Mouse (Mus musculus): ENCODE measurements around the gene Tsen2. TPM values are rescaled to one million over a fixed set of nuclear protein-coding genes. Genes with fewer than 3 reads are reported as not detected.

Gene Tsen2
- polyA plus RNA-seq, 1 experiment from 2014 or later: 36.5 TPM

DNA sequence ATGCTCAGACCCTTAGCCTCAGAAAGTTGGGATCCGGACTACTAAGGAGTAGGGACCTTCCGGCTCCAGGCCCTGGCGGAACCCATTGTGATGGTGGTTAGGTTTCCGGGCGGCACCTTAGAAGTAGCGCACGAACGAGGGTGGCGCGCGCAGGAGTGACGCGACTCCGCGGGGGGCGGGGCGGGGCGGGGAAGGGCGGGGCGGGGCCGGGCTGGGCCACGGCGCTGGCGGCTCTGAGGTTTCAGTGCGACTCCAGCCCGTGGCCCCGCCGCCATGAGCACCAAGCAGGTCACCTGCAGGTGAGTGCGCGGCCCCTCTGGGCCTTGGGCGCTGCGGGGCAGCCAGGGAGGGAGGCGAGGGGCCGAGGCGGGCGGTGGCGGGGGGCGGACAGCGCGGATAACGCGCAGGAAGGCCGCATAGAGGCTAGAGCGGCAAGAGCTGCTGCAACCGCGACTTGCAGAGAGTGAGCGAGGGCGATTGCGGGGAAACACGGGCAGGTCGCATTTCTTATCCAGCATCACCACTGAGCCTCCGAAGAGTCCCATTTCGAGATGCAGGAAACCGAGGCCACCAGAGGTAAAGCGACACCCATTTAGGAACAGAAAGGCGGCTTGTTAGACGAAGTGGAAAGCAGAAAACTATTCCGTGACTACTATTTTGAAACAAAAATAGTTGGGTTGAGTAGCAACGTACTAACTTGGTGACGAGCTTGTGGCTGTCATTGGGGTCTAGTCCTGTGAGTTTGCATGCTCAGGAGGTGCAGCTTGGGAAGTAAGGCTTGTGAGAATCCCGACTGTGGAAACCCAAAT, 57.5 kb downstream of the Tsen2 start, which contains the start of gene Mkrn2:
Gene Mkrn2, plus strand, starts transcription at position 188 of the 809 bp plus-strand sequence.
- WGBS: under 1% methylated on average over 56 of the region's 61 CpGs
- H3K4me1 ChIP-seq (ENCODE audit: control insufficient read depth, insufficient read depth, low read length): peaks cover 8% of the 10 kb centered on the region

DNA sequence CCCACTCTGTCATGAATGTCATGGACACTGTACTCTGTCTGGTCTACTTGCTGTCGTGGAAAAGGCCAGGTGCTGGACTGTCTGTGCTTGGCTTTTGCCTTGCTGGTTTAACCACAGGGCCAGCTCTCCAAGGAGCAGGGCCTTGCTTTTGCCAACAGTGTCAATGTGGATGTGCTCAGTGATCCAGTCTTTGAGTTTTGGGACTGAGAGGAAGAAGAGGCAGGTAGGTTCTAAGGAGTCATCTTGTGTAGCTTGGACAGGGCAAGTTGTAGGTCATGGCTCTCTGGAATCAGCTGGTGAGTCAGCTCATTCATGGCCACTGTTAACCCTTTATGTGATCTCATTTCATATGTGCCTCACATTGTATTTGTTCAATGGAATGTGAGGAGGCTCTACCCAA, 62.0 kb downstream of the Tsen2 start:
- Histone ChIP-seq H3K27me3 (ENCODE audit: control insufficient read depth, insufficient read depth, low read depth, low read length) (no peaks in the 10 kb centered on the region), H3K4me3 (ENCODE audit: low read depth, low read length) (no peak overlapping the region), H3K27ac (ENCODE audit: low read length) (no peak overlapping the region), H3K36me3 (ENCODE audit: control insufficient read depth, insufficient read depth, low read length) (no peaks in the 10 kb centered on the region), H3K9me3 (replicated peaks; ENCODE audit: control insufficient read depth, low read length, poor library complexity, severe bottlenecking) (no peaks in the 10 kb centered on the region), H3K9ac (ENCODE audit: low read depth, low read length) (no peak overlapping the region), H3K4me2 (ENCODE audit: low read length) (no peak overlapping the region), H3K4me1 (ENCODE audit: control insufficient read depth, insufficient read depth, low read length) (peaks cover 8% of the 10 kb centered on the region)
- 90% methylated on average over 1 of the region's 1 CpGs for WGBS
- no peak for ATAC-seq

More for the DNA sequence above, 57.5 kb downstream of the Tsen2 start, which contains the start of gene Mkrn2:
- Histone ChIP-seq H3K9ac (ENCODE audit: low read depth, low read length) (peak within 1 kb of the TSS; percentile 92), H3K4me3 (ENCODE audit: low read depth, low read length) (peak within 1 kb of the TSS; percentile 91), H3K27me3 (ENCODE audit: control insufficient read depth, insufficient read depth, low read depth, low read length) (no peaks in the 10 kb centered on the region), H3K27ac (ENCODE audit: low read length) (peak within 1 kb of the TSS; percentile 82), H3K4me2 (ENCODE audit: low read length) (peak within 1 kb of the TSS; percentile 87), H3K9me3 (replicated peaks; ENCODE audit: control insufficient read depth, low read length, poor library complexity, severe bottlenecking) (no peaks in the 10 kb centered on the region), H3K36me3 (ENCODE audit: control insufficient read depth, insufficient read depth, low read length) (no peaks in the 10 kb centered on the region)
- peak; percentile 93 for ATAC-seq

DNA sequence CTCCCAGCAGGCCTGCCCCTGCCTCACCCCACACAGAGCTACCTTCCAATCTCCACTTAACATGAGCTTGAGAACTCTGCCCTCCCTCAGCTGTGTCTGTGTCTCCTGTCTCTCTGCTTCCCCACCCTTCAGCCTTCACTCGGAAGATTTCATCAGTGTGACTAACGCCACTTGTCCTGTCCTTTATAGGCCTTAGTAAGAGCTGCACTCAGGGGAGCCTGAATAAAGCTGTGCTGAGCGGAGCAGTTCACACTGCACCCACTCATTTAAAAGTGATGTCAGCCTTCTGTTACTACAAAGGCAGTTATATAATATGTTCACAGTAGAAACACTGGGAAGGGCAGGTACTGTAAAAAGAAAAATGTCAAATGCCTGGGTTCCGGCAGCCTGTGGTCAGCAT, 63.0 kb downstream of the Tsen2 start:
- Histone ChIP-seq H3K9me3 (replicated peaks; ENCODE audit: control insufficient read depth, low read length, poor library complexity, severe bottlenecking) (no peaks in the 10 kb centered on the region), H3K36me3 (ENCODE audit: control insufficient read depth, insufficient read depth, low read length) (no peaks in the 10 kb centered on the region), H3K4me3 (ENCODE audit: low read depth, low read length) (no peak overlapping the region), H3K4me2 (ENCODE audit: low read length) (no peak overlapping the region), H3K9ac (ENCODE audit: low read depth, low read length) (no peak overlapping the region), H3K27ac (ENCODE audit: low read length) (no peak overlapping the region), H3K4me1 (ENCODE audit: control insufficient read depth, insufficient read depth, low read length) (peaks cover 7% of the 10 kb centered on the region), H3K27me3 (ENCODE audit: control insufficient read depth, insufficient read depth, low read depth, low read length) (no peaks in the 10 kb centered on the region)
- ATAC-seq: no peak
- 59% methylated on average over 4 of the region's 4 CpGs for WGBS

DNA sequence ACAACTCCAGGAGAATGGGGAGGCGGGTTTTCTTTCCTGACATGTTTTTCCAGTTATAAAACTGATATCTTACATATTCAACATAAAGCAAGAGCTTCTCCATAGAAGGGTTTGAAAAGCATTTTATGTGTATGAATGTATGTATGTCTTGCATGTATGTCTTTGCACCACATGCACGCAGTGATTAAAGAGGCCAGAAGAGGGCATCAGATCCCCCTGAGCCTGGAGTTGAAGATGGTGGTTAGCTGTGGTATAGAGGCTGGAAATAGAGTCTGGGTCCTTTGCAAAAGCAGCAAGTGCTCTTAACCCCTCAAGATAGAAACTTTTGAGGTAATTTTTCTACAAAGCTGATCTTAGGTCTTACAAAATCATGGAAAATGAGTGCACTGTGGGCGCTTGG, 64.7 kb downstream of the Tsen2 start:
- Histone ChIP-seq H3K4me2 (ENCODE audit: low read length) (no peak overlapping the region), H3K27me3 (ENCODE audit: control insufficient read depth, insufficient read depth, low read depth, low read length) (no peaks in the 10 kb centered on the region), H3K9ac (ENCODE audit: low read depth, low read length) (no peak overlapping the region), H3K27ac (ENCODE audit: low read length) (no peak overlapping the region), H3K4me3 (ENCODE audit: low read depth, low read length) (no peak overlapping the region), H3K36me3 (ENCODE audit: control insufficient read depth, insufficient read depth, low read length) (0 out of 2 replicates have a peak, but pooled peaks cover 6% of the 10 kb centered on the region), H3K4me1 (ENCODE audit: control insufficient read depth, insufficient read depth, low read length) (no peaks in the 10 kb centered on the region), H3K9me3 (replicated peaks; ENCODE audit: control insufficient read depth, low read length, poor library complexity, severe bottlenecking) (no peaks in the 10 kb centered on the region)
- no peak for ATAC-seq
- WGBS: 66% methylated on average over 3 of the region's 3 CpGs

DNA sequence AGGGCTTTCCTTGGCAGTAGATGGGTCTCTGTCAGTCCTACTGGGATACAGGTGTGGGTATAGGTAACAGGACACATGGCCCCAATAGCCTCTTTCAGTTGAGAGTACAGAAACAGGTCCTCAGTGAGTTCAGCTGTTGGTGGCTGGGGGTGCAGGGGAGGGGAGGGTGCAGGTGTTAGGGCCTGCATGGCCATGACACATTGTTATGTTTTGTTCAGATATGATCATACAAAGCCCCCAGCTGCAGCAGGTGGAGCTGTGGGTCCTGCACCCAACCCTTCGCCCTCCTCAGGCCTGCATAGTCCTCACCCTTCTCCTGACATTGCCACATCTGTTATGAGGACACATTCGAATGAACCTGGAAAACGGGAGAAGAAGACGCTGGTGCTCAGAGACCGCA, 65.8 kb downstream of the Tsen2 start:
- Histone ChIP-seq H3K4me2 (ENCODE audit: low read length) (no peak overlapping the region), H3K27me3 (ENCODE audit: control insufficient read depth, insufficient read depth, low read depth, low read length) (no peaks in the 10 kb centered on the region), H3K36me3 (ENCODE audit: control insufficient read depth, insufficient read depth, low read length) (0 out of 2 replicates have a peak, but pooled peaks cover 6% of the 10 kb centered on the region), H3K9ac (ENCODE audit: low read depth, low read length) (no peak overlapping the region), H3K4me3 (ENCODE audit: low read depth, low read length) (no peak overlapping the region), H3K4me1 (ENCODE audit: control insufficient read depth, insufficient read depth, low read length) (no peaks in the 10 kb centered on the region), H3K27ac (ENCODE audit: low read length) (no peak overlapping the region), H3K9me3 (replicated peaks; ENCODE audit: control insufficient read depth, low read length, poor library complexity, severe bottlenecking) (no peaks in the 10 kb centered on the region)
- no peak for ATAC-seq
- 92% methylated on average over 5 of the region's 5 CpGs for WGBS

DNA sequence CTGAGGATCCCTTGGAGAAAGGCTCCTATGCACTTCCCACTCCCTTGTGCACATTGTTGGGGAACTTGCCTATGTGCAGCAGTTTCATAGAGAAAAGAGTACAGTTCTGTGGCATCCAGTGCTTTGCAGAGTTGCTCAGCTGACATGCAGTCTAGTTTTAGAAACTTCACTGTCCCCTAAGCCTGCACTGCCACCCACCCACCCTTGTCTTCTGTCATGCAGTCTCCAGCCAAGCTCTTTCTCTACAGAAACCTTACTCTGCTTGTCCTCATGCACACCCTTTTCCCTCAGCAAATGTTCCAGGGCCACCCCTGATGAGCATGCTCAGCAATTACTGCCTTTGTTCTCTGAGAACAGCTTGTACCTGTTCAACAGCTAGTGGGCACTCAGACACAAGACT, 69.3 kb downstream of the Tsen2 start:
- Histone ChIP-seq H3K27ac (ENCODE audit: low read length) (no peak overlapping the region), H3K36me3 (ENCODE audit: control insufficient read depth, insufficient read depth, low read length) (peaks cover 25% of the 10 kb centered on the region), H3K4me1 (ENCODE audit: control insufficient read depth, insufficient read depth, low read length) (no peaks in the 10 kb centered on the region), H3K9me3 (replicated peaks; ENCODE audit: control insufficient read depth, low read length, poor library complexity, severe bottlenecking) (no peaks in the 10 kb centered on the region), H3K27me3 (ENCODE audit: control insufficient read depth, insufficient read depth, low read depth, low read length) (no peaks in the 10 kb centered on the region), H3K4me3 (ENCODE audit: low read depth, low read length) (no peak overlapping the region), H3K4me2 (ENCODE audit: low read length) (no peak overlapping the region), H3K9ac (ENCODE audit: low read depth, low read length) (no peak overlapping the region)
- no peak for ATAC-seq

DNA sequence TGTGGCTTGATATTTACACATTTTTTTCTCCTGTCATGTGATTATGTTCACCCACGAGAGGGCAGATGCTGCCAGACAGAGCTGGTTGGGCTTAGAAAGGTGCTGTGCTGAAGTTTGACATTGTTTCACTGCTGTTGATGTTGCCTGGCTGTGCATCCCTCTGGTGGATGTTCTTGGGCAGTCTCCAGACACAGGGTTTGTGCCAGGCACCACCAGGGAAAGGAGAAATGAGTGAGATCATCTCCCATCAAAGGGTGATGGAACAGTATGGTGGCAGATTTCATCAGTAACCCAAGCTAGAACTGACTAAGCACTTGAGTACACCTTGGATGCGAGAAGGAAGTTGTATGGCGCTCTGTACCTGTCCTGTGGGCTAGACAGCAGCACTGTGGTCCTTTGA, 71.5 kb downstream of the Tsen2 start:
- Histone ChIP-seq H3K4me2 (ENCODE audit: low read length) (no peak overlapping the region), H3K27me3 (ENCODE audit: control insufficient read depth, insufficient read depth, low read depth, low read length) (no peaks in the 10 kb centered on the region), H3K4me1 (ENCODE audit: control insufficient read depth, insufficient read depth, low read length) (no peaks in the 10 kb centered on the region), H3K9me3 (replicated peaks; ENCODE audit: control insufficient read depth, low read length, poor library complexity, severe bottlenecking) (no peaks in the 10 kb centered on the region), H3K27ac (ENCODE audit: low read length) (no peak overlapping the region), H3K4me3 (ENCODE audit: low read depth, low read length) (no peak overlapping the region), H3K9ac (ENCODE audit: low read depth, low read length) (no peak overlapping the region), H3K36me3 (ENCODE audit: control insufficient read depth, insufficient read depth, low read length) (peaks cover 46% of the 10 kb centered on the region)
- ATAC-seq: no peak
- 83% methylated on average over 3 of the region's 3 CpGs for WGBS

DNA sequence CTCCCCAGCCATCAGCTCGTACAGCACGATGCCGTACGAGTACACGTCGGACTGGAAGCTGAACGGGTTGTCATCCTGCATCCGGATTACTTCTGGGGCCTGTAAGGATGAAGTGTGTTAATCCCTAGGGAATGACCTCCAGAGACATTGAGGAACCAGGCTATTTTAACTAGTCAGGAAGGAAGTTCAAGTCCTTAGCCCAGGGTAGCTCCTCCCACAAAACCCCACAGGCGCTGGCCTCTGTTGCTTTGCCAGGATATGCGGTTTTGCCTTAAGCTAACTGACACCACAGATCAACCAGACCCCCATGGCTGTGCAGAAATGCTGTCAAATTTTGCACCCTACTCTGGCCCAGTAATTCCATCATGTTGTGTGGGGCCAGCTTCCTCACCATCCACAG, 75.4 kb downstream of the Tsen2 start:
- no peak overlapping the region for H3K4me3 ChIP-seq (ENCODE audit: low read depth, low read length)
- H3K27me3 ChIP-seq (ENCODE audit: control insufficient read depth, insufficient read depth, low read depth, low read length): no peaks in the 10 kb centered on the region
- no peaks in the 10 kb centered on the region for H3K9me3 ChIP-seq (replicated peaks; ENCODE audit: control insufficient read depth, low read length, poor library complexity, severe bottlenecking)
- H3K4me1 ChIP-seq (ENCODE audit: control insufficient read depth, insufficient read depth, low read length): no peaks in the 10 kb centered on the region
- H3K27ac ChIP-seq (ENCODE audit: low read length): no peak overlapping the region
- no peak overlapping the region for H3K9ac ChIP-seq (ENCODE audit: low read depth, low read length)
- no peak overlapping the region for H3K4me2 ChIP-seq (ENCODE audit: low read length)
- no peak for ATAC-seq
- H3K36me3 ChIP-seq (ENCODE audit: control insufficient read depth, insufficient read depth, low read length): peaks cover 53% of the 10 kb centered on the region
- 92% methylated on average over 10 of the region's 10 CpGs for WGBS

DNA sequence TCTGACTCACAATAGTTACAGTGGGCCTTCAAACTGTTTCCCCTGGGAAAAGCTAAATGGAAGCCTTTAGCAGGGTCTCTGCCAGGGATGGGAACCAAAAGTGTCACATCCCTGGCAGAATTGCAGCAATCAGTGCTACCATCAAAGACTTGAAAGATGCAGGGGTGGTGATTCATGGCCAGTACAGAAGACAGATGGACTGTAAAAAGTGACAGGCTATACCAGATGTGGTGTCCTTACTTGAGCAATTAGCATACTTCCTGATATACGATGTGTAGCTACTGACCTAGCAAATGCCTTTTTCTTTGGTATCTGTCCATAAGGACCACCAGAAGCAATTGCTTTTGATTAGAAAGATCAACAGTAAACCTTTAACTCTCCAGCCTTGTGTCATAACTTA, 76.5 kb downstream of the Tsen2 start:
- ATAC-seq: no peak
- Histone ChIP-seq H3K4me1 (ENCODE audit: control insufficient read depth, insufficient read depth, low read length) (no peaks in the 10 kb centered on the region), H3K9me3 (replicated peaks; ENCODE audit: control insufficient read depth, low read length, poor library complexity, severe bottlenecking) (no peaks in the 10 kb centered on the region), H3K36me3 (ENCODE audit: control insufficient read depth, insufficient read depth, low read length) (peaks cover 56% of the 10 kb centered on the region), H3K27ac (ENCODE audit: low read length) (no peak overlapping the region), H3K9ac (ENCODE audit: low read depth, low read length) (no peak overlapping the region), H3K27me3 (ENCODE audit: control insufficient read depth, insufficient read depth, low read depth, low read length) (no peaks in the 10 kb centered on the region), H3K4me2 (ENCODE audit: low read length) (no peak overlapping the region), H3K4me3 (ENCODE audit: low read depth, low read length) (no peak overlapping the region)
- WGBS: 96% methylated on average over 1 of the region's 1 CpGs

Data from midbrain, embryonic 16.5 days (tissue).